Mouse (Mus musculus) neural tube, embryonic 14.5 days (tissue): ENCODE results near the gene Calu. TPM values are rescaled to one million over a fixed set of nuclear protein-coding genes. Genes with fewer than 3 reads are reported as not detected.
"Not testable (repeated sequence)": the region's sequence is repeated elsewhere in the genome, so short reads cannot be mapped to it uniquely, and the experiment has no call there.

Experiments
- ATAC-seq: fragments of 200-750 bp; cut with Nextera tagmentation; 2 replicates; pipeline ENCODE4 v1.8.0; 2017; ENCODE audit warnings: low read depth, mild to moderate bottlenecking, moderate TSS enrichment, moderate library complexity
- H3K27ac ChIP-seq: fragments of 300-500 bp; sonication (generic); 2 replicates; pipeline ENCODE4 v1.5.1; 2014; ENCODE audit warnings: low read depth, mild to moderate bottlenecking, control low read depth, low read length, moderate library complexity, mixed read lengths
- H3K27me3 ChIP-seq: fragments of 300-500 bp; sonication (generic); 2 replicates; pipeline ENCODE4 v1.6.1; 2014; ENCODE audit warnings: low read length; ENCODE audit not compliant: control insufficient read depth, insufficient read depth
- H3K36me3 ChIP-seq: fragments of 300-500 bp; sonication (generic); 2 replicates; pipeline ENCODE4 v1.6.1; 2014; ENCODE audit warnings: low read length, mixed read lengths; ENCODE audit not compliant: control insufficient read depth, insufficient read depth
- H3K4me1 ChIP-seq: fragments of 300-500 bp; sonication (generic); 2 replicates; pipeline ENCODE4 v1.6.1; 2014; ENCODE audit warnings: low read length; ENCODE audit not compliant: control insufficient read depth, insufficient read depth
- H3K4me2 ChIP-seq: fragments of 300-500 bp; sonication (generic); 2 replicates; pipeline ENCODE4 v1.6.1; 2014; ENCODE audit warnings: mild to moderate bottlenecking, low read depth, low read length, control low read depth
- H3K4me3 ChIP-seq: fragments of 300-500 bp; sonication (generic); 2 replicates; pipeline ENCODE4 v1.5.1; 2014; ENCODE audit warnings: low read depth, low read length, control low read depth, mixed read lengths
- H3K9ac ChIP-seq: fragments of 300-500 bp; sonication (generic); replicated peaks from 2 replicates; pipeline ENCODE4 v1.6.1; 2014; ENCODE audit warnings: low read depth, mild to moderate bottlenecking, control low read depth, low read length, mixed read lengths
- H3K9me3 ChIP-seq: fragments of 300-500 bp; sonication (generic); 2 replicates; pipeline ENCODE4 v1.6.1; 2016; ENCODE audit warnings: low read length; ENCODE audit not compliant: control insufficient read depth
- WGBS: fragments of 180-500 bp; shearing (Covaris S2); extraction: QIAGEN DNeasy Blood & Tissue Kit; methylation state at CpG from one replicate; pipeline ENCODE4 v1.1.7; 2014; 5-methylcytosine and 5-hydroxymethylcytosine counted together
- polyA plus RNA-seq: library from polyadenylated mRNA; unstranded; fragments of >200 nt; fragmentation: Nextera tagmentation; extraction: Ambion mirVana; gene quantifications from 2 replicates; pipeline ENCODE4 v1.2.1, GENCODE M21; 2014

The Calu gene
- polyA plus RNA-seq, 1 experiment from 2014 or later = 141 TPM

- H3K27me3 ChIP-seq = no peaks in the 10 kb centered on the region
- H3K4me2 ChIP-seq = no peak within 1 kb of the TSS
- no peaks in the 10 kb centered on the region for H3K9me3 ChIP-seq
- H3K9ac ChIP-seq = no peak within 1 kb of the TSS
- H3K36me3 ChIP-seq = no peaks in the 10 kb centered on the region
- H3K4me1 ChIP-seq = no peaks in the 10 kb centered on the region
- H3K27ac ChIP-seq = no peak within 1 kb of the TSS
- 71% methylated on average over 5 of the region's 5 CpGs for WGBS
- ATAC-seq = no peak
- no peak within 1 kb of the TSS for H3K4me3 ChIP-seq
Observed at GRCm38 (mm10) chr6:29318879-29319278, 29.0 kb upstream of the Calu start, which contains the start of gene Fam71f1. Gene Fam71f1 (plus strand): TSS chr6:29319140.

GRCm38 (mm10) chr6:29321586-29321985, 26.3 kb upstream of the Calu start:
- no peaks in the 10 kb centered on the region for H3K36me3 ChIP-seq
- 82% methylated on average over 6 of the region's 6 CpGs for WGBS
- ATAC-seq = no peak

GRCm38 (mm10) chr6:29322147-29322546, 25.7 kb upstream of the Calu start:
- WGBS = 93% methylated on average over 7 of the region's 7 CpGs
- Histone ChIP-seq H3K4me2 (no peak overlapping the region), H3K36me3 (no peaks in the 10 kb centered on the region), H3K9ac (no peak overlapping the region), H3K4me3 (no peak overlapping the region), H3K9me3 (no peaks in the 10 kb centered on the region), H3K27ac (no peak overlapping the region), H3K4me1 (no peaks in the 10 kb centered on the region), H3K27me3 (no peaks in the 10 kb centered on the region)
- ATAC-seq = no peak

More at GRCm38 (mm10) chr6:29321586-29321985, 26.3 kb upstream of the Calu start:
- Histone ChIP-seq H3K4me2 (no peak overlapping the region), H3K9ac (no peak overlapping the region), H3K27ac (no peak overlapping the region), H3K27me3 (no peaks in the 10 kb centered on the region), H3K4me1 (no peaks in the 10 kb centered on the region), H3K4me3 (no peak overlapping the region), H3K9me3 (no peaks in the 10 kb centered on the region)

- no peaks in the 10 kb centered on the region for H3K4me1 ChIP-seq
- no peak overlapping the region for H3K4me2 ChIP-seq
- no peaks in the 10 kb centered on the region for H3K36me3 ChIP-seq
- ATAC-seq = no peak
- WGBS = 91% methylated on average over 4 of the region's 4 CpGs
- H3K9me3 ChIP-seq = no peaks in the 10 kb centered on the region
- no peaks in the 10 kb centered on the region for H3K27me3 ChIP-seq
- no peak overlapping the region for H3K9ac ChIP-seq
- no peak overlapping the region for H3K27ac ChIP-seq
- no peak overlapping the region for H3K4me3 ChIP-seq
Observed at GRCm38 (mm10) chr6:29322735-29323134, 25.1 kb upstream of the Calu start.

GRCm38 (mm10) chr6:29326961-29327360, 20.9 kb upstream of the Calu start:
- Histone ChIP-seq H3K4me1 (no peaks in the 10 kb centered on the region), H3K9ac (no peak overlapping the region), H3K4me2 (no peak overlapping the region), H3K36me3 (no peaks in the 10 kb centered on the region), H3K9me3 (no peaks in the 10 kb centered on the region), H3K4me3 (no peak overlapping the region), H3K27me3 (no peaks in the 10 kb centered on the region), H3K27ac (no peak overlapping the region)
- 90% methylated on average over 9 of the region's 9 CpGs for WGBS
- no peak for ATAC-seq

GRCm38 (mm10) chr6:29329514-29329913, 18.4 kb upstream of the Calu start:
- ATAC-seq = no peak
- H3K27ac ChIP-seq = no peak overlapping the region
- no peaks in the 10 kb centered on the region for H3K4me1 ChIP-seq
- no peak overlapping the region for H3K9ac ChIP-seq
- WGBS = 84% methylated on average over 4 of the region's 4 CpGs
- no peak overlapping the region for H3K4me3 ChIP-seq
- H3K36me3 ChIP-seq = no peaks in the 10 kb centered on the region
- no peaks in the 10 kb centered on the region for H3K27me3 ChIP-seq
- no peaks in the 10 kb centered on the region for H3K9me3 ChIP-seq
- H3K4me2 ChIP-seq = no peak overlapping the region

GRCm38 (mm10) chr6:29346512-29346911, 1.4 kb upstream of the Calu start:
- not testable (repeated sequence) for H3K36me3 ChIP-seq, ATAC-seq
- WGBS = 92% methylated on average over 2 of the region's 2 CpGs

GRCm38 (mm10) chr6:29347189-29347588, 680 bp upstream of the Calu start:
- Histone ChIP-seq H3K9me3 (no peaks in the 10 kb centered on the region), H3K4me3 (peak overlapping the region; percentile 88), H3K27ac (peak overlapping the region; percentile 81), H3K9ac (peak overlapping the region; percentile 68), H3K36me3 (no peaks in the 10 kb centered on the region), H3K4me2 (peak overlapping the region; percentile 78), H3K4me1 (peaks cover 7% of the 10 kb centered on the region; the same call in 1 of the 2 replicates), H3K27me3 (no peaks in the 10 kb centered on the region)
- WGBS = 41% methylated on average over 7 of the region's 7 CpGs
- ATAC-seq = no peak

More at GRCm38 (mm10) chr6:29346512-29346911, 1.4 kb upstream of the Calu start:
- not testable (repeated sequence) for H3K27ac ChIP-seq, H3K9ac ChIP-seq, H3K27me3 ChIP-seq, H3K4me1 ChIP-seq, H3K9me3 ChIP-seq, H3K4me2 ChIP-seq, H3K4me3 ChIP-seq

GRCm38 (mm10) chr6:29348371-29348724, 479 bp downstream of the Calu start:
- Histone ChIP-seq H3K36me3 (no peaks in the 10 kb centered on the region), H3K4me2 (peak overlapping the region; percentile 59), H3K9me3 (no peaks in the 10 kb centered on the region), H3K27me3 (no peaks in the 10 kb centered on the region), H3K9ac (peak overlapping the region; percentile 86), H3K4me3 (peak overlapping the region; percentile 88), H3K4me1 (peaks cover 7% of the 10 kb centered on the region; the same call in 1 of the 2 replicates), H3K27ac (peak overlapping the region; percentile 71)
- no peak for ATAC-seq
- WGBS = 0% methylated on average over 14 of the region's 15 CpGs
